Mouse (Mus musculus) layer of hippocampus, postnatal 10 days (tissue): ENCODE data around the gene Olfr829. TPM values are rescaled to one million over a fixed set of nuclear protein-coding genes. Genes with fewer than 3 reads are reported as not detected.
"Not testable (repeated sequence)": the region's sequence is repeated elsewhere in the genome, so short reads cannot be mapped to it uniquely, and the experiment has no call there.

Experiments
- DNase-seq, 2 experiments: peaks; one replicate each; pipeline ENCODE4 v3.0.0; 2021; ENCODE audit warnings: low spot score in 2 of 2
- long read RNA-seq: library from polyadenylated mRNA; stranded (forward); transcript quantifications from one replicate; pipeline ENCODE4 v2.0.0, GENCODE M21; 2023
- total RNA-seq, 2 experiments: library from RNA; stranded (reverse); gene quantifications; 2 replicates each; pipeline ENCODE4 v1.2.3; 2021

The Olfr829 gene
- not detected for total RNA-seq
- long read RNA-seq: 0 reads

- no peak for DNase-seq
Observed at GRCm38 (mm10) chr9:18854633-18855032, at the start of gene Olfr829. Olfr829 (plus strand) TSS chr9:18854933.

- no peak for DNase-seq
Observed at GRCm38 (mm10) chr9:18819426-18819825, 35.3 kb upstream of the Olfr829 start, which contains the start of gene Olfr828. Olfr828 (minus strand) TSS chr9:18819526.

- no peak for DNase-seq
Observed at GRCm38 (mm10) chr9:18874393-18874792, 19.7 kb downstream of the Olfr829 start, which contains the start of gene Olfr830. Olfr830 (plus strand) TSS chr9:18874693.

- not testable (repeated sequence) for DNase-seq
Observed at GRCm38 (mm10) chr9:18907699-18908098, 53.0 kb downstream of the Olfr829 start.

Other genes starting within 250 kb of the Olfr829 start
- not detected for gene Muc16, start 180.4 kb upstream of the Olfr829 start, total RNA-seq
- not detected for gene Olfr24, start 90.9 kb upstream of the Olfr829 start, total RNA-seq
- not detected for gene Olfr828, start 35.4 kb upstream of the Olfr829 start, total RNA-seq
- not detected for gene Olfr830, start 19.8 kb downstream of the Olfr829 start, total RNA-seq
- gene Olfr832, start 82.2 kb downstream of the Olfr829 start, total RNA-seq: not detected
- not detected for gene Olfr834, start 133.1 kb downstream of the Olfr829 start, total RNA-seq
- gene Olfr835, start 177.8 kb downstream of the Olfr829 start, total RNA-seq: not detected